Mouse (Mus musculus) CH12.LX (cell line): Measurements from ENCODE around the gene Gpr141. TPM values are rescaled to one million over a fixed set of nuclear protein-coding genes. Genes with fewer than 3 reads are reported as not detected.

Source experiments
- DNase-seq: peaks from one replicate; pipeline ENCODE4 v3.0.0-alpha.2; 2013; ENCODE audit errors: extremely low read depth
- H3K27ac ChIP-seq: 2 replicates; pipeline ENCODE4 v1.5.1; 2012; ENCODE audit warnings: low read depth, mild to moderate bottlenecking, control low read depth, moderate library complexity; ENCODE audit not compliant: insufficient read depth
- H3K27me3 ChIP-seq: replicated peaks from 2 replicates; pipeline ENCODE3; 2012; ENCODE audit warnings: inconsistent platforms
- H3K36me3 ChIP-seq, 2 experiments: replicated peaks in 1 of 2; 2 replicates each; pipeline versions ENCODE3 to v1.6.1; 2012; ENCODE audit warnings: inconsistent platforms in 1 of 2, low read length in 1 of 2, mild to moderate bottlenecking in 1 of 2, mixed read lengths in 1 of 2, moderate library complexity in 1 of 2; ENCODE audit not compliant: control insufficient read depth in 1 of 2, insufficient read depth in 1 of 2
- H3K4me1 ChIP-seq, 2 experiments: 2 replicates each; pipeline ENCODE4 v1.6.1; 2012; ENCODE audit warnings: inconsistent platforms in 1 of 2, moderate library complexity in 1 of 2; ENCODE audit not compliant: insufficient read depth in 2 of 2, control insufficient read depth in 1 of 2
- H3K4me2 ChIP-seq: 2 replicates; pipeline ENCODE4 v1.6.1; 2012; ENCODE audit warnings: low read depth, mild to moderate bottlenecking, control low read depth; ENCODE audit not compliant: poor library complexity, insufficient read depth, severe bottlenecking
- H3K4me3 ChIP-seq, 3 experiments: fragments of 150-350 bp in 1 of 3; sonication (generic) in 1 of 3; replicated peaks in 1 of 3; 2 replicates each; pipeline versions ENCODE3 to v1.5.1; 2011 to 2012; ENCODE audit warnings: low read depth in 2 of 3, low read length in 2 of 3, mild to moderate bottlenecking in 2 of 3, moderate library complexity in 2 of 3, control low read depth in 1 of 3, improper control_type of control experiment in 1 of 3, inconsistent platforms in 1 of 3, mixed read lengths in 1 of 3; ENCODE audit not compliant: poor library complexity in 1 of 3
- H3K79me2 ChIP-seq: replicated peaks from 2 replicates; pipeline ENCODE4 v1.6.1; 2012; ENCODE audit warnings: mild to moderate bottlenecking, moderate library complexity; ENCODE audit not compliant: control insufficient read depth, poor library complexity, insufficient read depth, severe bottlenecking; ENCODE audit errors: extremely low read depth
- H3K9ac ChIP-seq: 2 replicates; pipeline ENCODE4 v1.6.1; 2012; ENCODE audit warnings: low read depth, mild to moderate bottlenecking, control low read depth, moderate library complexity; ENCODE audit not compliant: insufficient read depth
- H3K9me3 ChIP-seq: replicated peaks from 2 replicates; pipeline ENCODE3; 2012; ENCODE audit warnings: low read length, inconsistent platforms, mixed read lengths
- BHLHE40 ChIP-seq: IDR thresholded peaks from 2 replicates; pipeline ENCODE4 v1.6.1; 2011; ENCODE audit warnings: mild to moderate bottlenecking, low read depth, low read length, improper control_type of control experiment
- CHD1 ChIP-seq: IDR thresholded peaks from 2 replicates; pipeline ENCODE4 v1.6.1; 2012; ENCODE audit warnings: low read depth, low read length, improper control_type of control experiment, inconsistent platforms
- CTCF ChIP-seq, 2 experiments: IDR thresholded peaks in 1 of 2; conservative IDR thresholded peaks in 1 of 2; 2 replicates each; pipeline ENCODE4 v1.5.1; 2011 to 2012; ENCODE audit warnings: low read depth in 2 of 2, low read length in 2 of 2, improper control_type of control experiment in 1 of 2, inconsistent platforms in 1 of 2, mild to moderate bottlenecking in 1 of 2, moderate library complexity in 1 of 2
- E2F4 ChIP-seq: IDR thresholded peaks from 2 replicates; pipeline ENCODE4 v1.6.1; 2011; ENCODE audit warnings: low read depth, low read length, improper control_type of control experiment; ENCODE audit not compliant: insufficient replicate concordance
- ELF1 ChIP-seq: IDR thresholded peaks from 2 replicates; pipeline ENCODE4 v1.6.1; 2014; ENCODE audit warnings: low read depth, mild to moderate bottlenecking, inconsistent platforms, low read length, improper control_type of control experiment
- EP300 ChIP-seq: IDR thresholded peaks from 2 replicates; pipeline ENCODE4 v1.6.1; 2011; ENCODE audit warnings: low read length, improper control_type of control experiment
- GABPA ChIP-seq: IDR thresholded peaks from 2 replicates; pipeline ENCODE4 v1.6.1; 2012; ENCODE audit warnings: low read depth, low read length, improper control_type of control experiment, inconsistent platforms; ENCODE audit not compliant: insufficient replicate concordance
- HCFC1 ChIP-seq: IDR thresholded peaks from 2 replicates; pipeline ENCODE4 v1.6.1; 2012; ENCODE audit warnings: low read depth, mild to moderate bottlenecking, inconsistent platforms, low read length, improper control_type of control experiment
- IRF4 ChIP-seq: IDR thresholded peaks from 2 replicates; pipeline ENCODE4 v1.6.1; 2014; ENCODE audit warnings: low read depth, mild to moderate bottlenecking, inconsistent platforms, low read length, improper control_type of control experiment
- JUN ChIP-seq: IDR thresholded peaks from 2 replicates; pipeline ENCODE4 v1.6.1; 2011; ENCODE audit warnings: low read depth, mild to moderate bottlenecking, low read length, improper control_type of control experiment, moderate library complexity; ENCODE audit not compliant: insufficient read depth
- MAFK ChIP-seq: IDR thresholded peaks from 2 replicates; pipeline ENCODE4 v1.6.1; 2011; ENCODE audit warnings: low read length, improper control_type of control experiment; ENCODE audit not compliant: insufficient replicate concordance
- MAX ChIP-seq: IDR thresholded peaks from 2 replicates; pipeline ENCODE4 v1.6.1; 2011; ENCODE audit warnings: low read length, improper control_type of control experiment
- MAZ ChIP-seq: IDR thresholded peaks from 2 replicates; pipeline ENCODE4 v1.6.1; 2012; ENCODE audit warnings: low read depth, mild to moderate bottlenecking, inconsistent platforms, low read length, improper control_type of control experiment, moderate library complexity
- MEF2A ChIP-seq: IDR thresholded peaks from 2 replicates; pipeline ENCODE4 v1.6.1; 2014; ENCODE audit warnings: low read depth, mild to moderate bottlenecking, inconsistent platforms, low read length, improper control_type of control experiment, borderline replicate concordance
- MXI1 ChIP-seq: IDR thresholded peaks from 2 replicates; pipeline ENCODE4 v1.6.1; 2011; ENCODE audit warnings: mild to moderate bottlenecking, low read depth, low read length, improper control_type of control experiment
- MYC ChIP-seq: IDR thresholded peaks from 2 replicates; pipeline ENCODE4 v1.6.1; 2011; ENCODE audit warnings: low read depth, mild to moderate bottlenecking, improper control_type of control experiment, low read length
- NELFE ChIP-seq: IDR thresholded peaks from 2 replicates; pipeline ENCODE4 v1.6.1; 2011; ENCODE audit warnings: low read depth, low read length, improper control_type of control experiment
- PAX5 ChIP-seq: IDR thresholded peaks from 2 replicates; pipeline ENCODE4 v1.6.1; 2012; ENCODE audit warnings: low read length, inconsistent platforms, mixed read lengths
- POLR2A ChIP-seq: IDR thresholded peaks from 2 replicates; pipeline ENCODE4 v1.6.1; 2011; ENCODE audit warnings: low read depth, mild to moderate bottlenecking, improper control_type of control experiment, low read length
- POLR2AphosphoS2 ChIP-seq: IDR thresholded peaks from 2 replicates; pipeline ENCODE4 v1.6.1; 2011; ENCODE audit warnings: low read depth, low read length, improper control_type of control experiment
- RCOR1 ChIP-seq: conservative IDR thresholded peaks from 2 replicates; pipeline ENCODE4 v1.6.1; 2012; ENCODE audit warnings: low read depth, mild to moderate bottlenecking, inconsistent platforms, low read length, improper control_type of control experiment
- SIN3A ChIP-seq: IDR thresholded peaks from 2 replicates; pipeline ENCODE4 v1.6.1; 2012; ENCODE audit warnings: low read length, improper control_type of control experiment, inconsistent platforms
- TBP ChIP-seq: conservative IDR thresholded peaks from 2 replicates; pipeline ENCODE4 v1.6.1; 2011; ENCODE audit warnings: low read depth, low read length, improper control_type of control experiment
- TCF12 ChIP-seq: IDR thresholded peaks from 2 replicates; pipeline ENCODE4 v1.6.1; 2014; ENCODE audit warnings: low read depth, mild to moderate bottlenecking, inconsistent platforms, low read length, improper control_type of control experiment
- UBTF ChIP-seq: IDR thresholded peaks from 2 replicates; pipeline ENCODE4 v1.6.1; 2012; ENCODE audit warnings: low read depth, mild to moderate bottlenecking, inconsistent platforms, low read length, improper control_type of control experiment, moderate library complexity
- USF1 ChIP-seq: IDR thresholded peaks from 2 replicates; pipeline ENCODE4 v1.6.1; 2014; ENCODE audit warnings: low read depth, mild to moderate bottlenecking, inconsistent platforms, low read length, improper control_type of control experiment
- ZKSCAN1 ChIP-seq: IDR thresholded peaks from 2 replicates; pipeline ENCODE4 v1.6.1; 2012; ENCODE audit warnings: low read depth, inconsistent platforms, low read length, improper control_type of control experiment, borderline replicate concordance
- ZNF384 ChIP-seq: IDR thresholded peaks from 2 replicates; pipeline ENCODE4 v1.6.1; 2012; ENCODE audit warnings: low read depth, low read length, improper control_type of control experiment, inconsistent platforms
- dilution Hi-C: fragments of 300-500 bp; cut with MboI; formaldehyde crosslinking; loops from 2 replicates; pipeline ENCODE4 v1.14.3; 2020; ENCODE audit warnings: low sequenced_read_pairs; ENCODE audit not compliant: extremely low pct_unique_long_range_greater_than_20kb, extremely low pct_ligation_motif_present
- in situ Hi-C: fragments of 300-500 bp; cut with MboI; formaldehyde crosslinking; loops from 3 replicates; pipeline ENCODE4 v1.14.3; 2019; ENCODE audit warnings: low sequenced_read_pairs, low pct_ligation_motif_present, low pct_unique_long_range_greater_than_20kb, mixed read lengths
- polyA plus RNA-seq: library from polyadenylated mRNA; unstranded; fragments of >175 nt; gene quantifications from 2 replicates; pipeline ENCODE4 v1.2.1, GENCODE M21; 2012; ENCODE audit warnings: low read depth; ENCODE audit not compliant: insufficient read length
- total RNA-seq, 2 experiments: library from RNA; depleted of rRNA; stranded (reverse); fragments of 300-350 nt in 1 of 2; fragments of >200 nt in 1 of 2; gene quantifications; 2 replicates each; pipeline ENCODE4 v1.2.3; 2012 to 2014

Gene Gpr141
- total and polyA plus RNA-seq, 3 experiments, result 0.17 to 1.6 (median 0.60) TPM

- no peak overlapping the region for H3K4me3 ChIP-seq
- DNase-seq, result no peak
- H3K4me2 ChIP-seq, result no peak overlapping the region
- no peaks in the 10 kb centered on the region for H3K4me1 ChIP-seq
- in situ Hi-C loops, result no loop called here
- H3K9ac ChIP-seq, result no peak overlapping the region
- no peak overlapping the region for H3K27ac ChIP-seq
- H3K36me3 ChIP-seq, result no peaks in the 10 kb centered on the region
- dilution Hi-C loops, result no loop called here
- no peaks in the 10 kb centered on the region for H3K9me3 ChIP-seq
- TF ChIP-seq MYC, result no peak
- TF ChIP-seq NELFE, result no peak
- TF ChIP-seq SIN3A, result no peak
- no peak for TF ChIP-seq MAZ
- no peak for TF ChIP-seq BHLHE40
- TF ChIP-seq MEF2A, result no peak
- no peak for TF ChIP-seq GABPA
- TF ChIP-seq MXI1, result no peak
- TF ChIP-seq PAX5, result no peak
- TF ChIP-seq EP300, result no peak
- TF ChIP-seq UBTF, result no peak
- no peak for TF ChIP-seq TCF12
- no peak for TF ChIP-seq RCOR1
- TF ChIP-seq ZNF384, result no peak
- no peak for TF ChIP-seq CHD1
- H3K27me3 ChIP-seq, result no peaks in the 10 kb centered on the region
- no peaks in the 10 kb centered on the region for H3K79me2 ChIP-seq
These were observed 89.5 kb downstream of the Gpr141 start for GRCm38 (mm10) chr13:19734597-19734996.

- dilution Hi-C loops, result no loop called here
- in situ Hi-C loops, result no loop called here
- Histone ChIP-seq H3K4me2 (no peak overlapping the region), H3K4me3 (no peak overlapping the region), H3K4me1 (no peaks in the 10 kb centered on the region), H3K9me3 (no peaks in the 10 kb centered on the region), H3K79me2 (no peaks in the 10 kb centered on the region), H3K36me3 (no peaks in the 10 kb centered on the region), H3K27ac (no peak overlapping the region), H3K9ac (no peak overlapping the region), H3K27me3 (no peaks in the 10 kb centered on the region)
- DNase-seq, result no peak
- TF ChIP-seq HCFC1 (no peak), MXI1 (no peak), MYC (no peak), TBP (no peak), RCOR1 (no peak), POLR2A (no peak), ZKSCAN1 (no peak), USF1 (no peak), CTCF (conservative IDR thresholded peaks at IDR 0.05 in 1 of 2, IDR thresholded peaks at IDR 0.05 in 1 of 2; ENCODE audit: low read depth in 2 of 2, low read length in 2 of 2) (no peak), BHLHE40 (no peak), POLR2AphosphoS2 (no peak), ELF1 (no peak), JUN (no peak), IRF4 (no peak), MAX (no peak), E2F4 (no peak), EP300 (no peak), MAFK (no peak)
These were observed 93.2 kb downstream of the Gpr141 start for GRCm38 (mm10) chr13:19730826-19731225.
